Mouse (Mus musculus): Measurements from ENCODE around the gene Cebpz. TPM values are rescaled to one million over a fixed set of nuclear protein-coding genes. Genes with fewer than 3 reads are reported as not detected.

Gene Cebpz
- polyA plus RNA-seq, 1 experiment from 2014 or later, result 40.4 TPM

Other genes starting within 250 kb of the Cebpz start
- 19.3 and 20.6 TPM in 2 replicates for gene Strn, start 199.9 kb downstream of the Cebpz start, polyA plus RNA-seq (2016; fragmentation: Nextera tagmentation; extraction: Ambion mirVana)
- gene Heatr5b, start 101.7 kb downstream of the Cebpz start, polyA plus RNA-seq (2016; fragmentation: Nextera tagmentation; extraction: Ambion mirVana), result 23.8 and 25.1 TPM in 2 replicates
- gene Gpatch11, start 101.5 kb downstream of the Cebpz start, polyA plus RNA-seq (2016; fragmentation: Nextera tagmentation; extraction: Ambion mirVana), result 38.4 TPM in 2 replicates
- 11.1 and 11.7 TPM in 2 replicates for gene Eif2ak2, start 54.5 kb downstream of the Cebpz start, polyA plus RNA-seq (2016; fragmentation: Nextera tagmentation; extraction: Ambion mirVana)
- gene Sult6b1, start 30.1 kb downstream of the Cebpz start, polyA plus RNA-seq (2016; fragmentation: Nextera tagmentation; extraction: Ambion mirVana), result 0.15 TPM in 1 of 2 replicates, not detected in the other
- 78.2 and 80.4 TPM in 2 replicates for gene Cebpzos, start 20.6 kb downstream of the Cebpz start, polyA plus RNA-seq (2016; fragmentation: Nextera tagmentation; extraction: Ambion mirVana)
- gene Ndufaf7, start 70 bp upstream of the Cebpz start, polyA plus RNA-seq (2016; fragmentation: Nextera tagmentation; extraction: Ambion mirVana), result 61.2 and 65.4 TPM in 2 replicates
- gene Prkd3, start 83.8 kb upstream of the Cebpz start, polyA plus RNA-seq (2016; fragmentation: Nextera tagmentation; extraction: Ambion mirVana), result 35.4 and 37.5 TPM in 2 replicates
- gene Qpct, start 114.8 kb upstream of the Cebpz start, polyA plus RNA-seq (2016; fragmentation: Nextera tagmentation; extraction: Ambion mirVana), result 50.0 and 51.7 TPM in 2 replicates